Mouse (Mus musculus) kidney, postnatal 0 days (tissue): ENCODE results near the gene Smyd2. TPM values are rescaled to one million over a fixed set of nuclear protein-coding genes. Genes with fewer than 3 reads are reported as not detected.

Source experiments
- ATAC-seq: fragments of 200-750 bp; cut with Nextera tagmentation; replicated peaks from 2 replicates; pipeline ENCODE4 v1.8.0; 2017; ENCODE audit warnings: low read depth, moderate number of reproducible peaks, moderate TSS enrichment, moderate library complexity; ENCODE audit not compliant: low FRiP score
- DNase-seq: peaks from one replicate; pipeline ENCODE4 v3.0.0-alpha.2; 2016; ENCODE audit warnings: low spot score
- H3K27ac ChIP-seq: fragments of 300-500 bp; sonication (generic); 2 replicates; pipeline ENCODE4 v1.5.1; 2014; ENCODE audit warnings: mild to moderate bottlenecking
- H3K27me3 ChIP-seq: fragments of 300-500 bp; sonication (generic); 2 replicates; pipeline ENCODE4 v1.6.1; 2014; ENCODE audit warnings: low read length, mixed read lengths; ENCODE audit not compliant: insufficient read depth
- H3K36me3 ChIP-seq: fragments of 300-500 bp; sonication (generic); 2 replicates; pipeline ENCODE4 v1.6.1; 2014; ENCODE audit warnings: low read length, mixed read lengths; ENCODE audit not compliant: insufficient read depth
- H3K4me1 ChIP-seq: fragments of 300-500 bp; sonication (generic); replicated peaks from 2 replicates; pipeline ENCODE4 v1.6.1; 2014; ENCODE audit warnings: antibody characterized with exemption, low read length, mixed read lengths; ENCODE audit not compliant: insufficient read depth
- H3K4me2 ChIP-seq: fragments of 300-500 bp; sonication (generic); 2 replicates; pipeline ENCODE4 v1.6.1; 2014; ENCODE audit warnings: mild to moderate bottlenecking, low read length, moderate library complexity, mixed read lengths
- H3K4me3 ChIP-seq: fragments of 300-500 bp; sonication (generic); replicated peaks from 2 replicates; pipeline ENCODE4 v1.5.1; 2014; ENCODE audit warnings: low read depth, low read length
- H3K9ac ChIP-seq: fragments of 300-500 bp; sonication (generic); 2 replicates; pipeline ENCODE4 v1.6.1; 2014; ENCODE audit warnings: low read depth, low read length
- H3K9me3 ChIP-seq: fragments of 300-500 bp; sonication (generic); replicated peaks from 2 replicates; pipeline ENCODE4 v1.6.1; 2016; ENCODE audit warnings: low read length, inconsistent platforms, mixed read lengths
- CTCF ChIP-seq: IDR thresholded peaks from 2 replicates; pipeline ENCODE4 v1.5.1; 2016; ENCODE audit warnings: antibody characterized with exemption, low read depth, mild to moderate bottlenecking, moderate library complexity
- WGBS: fragments of 180-500 bp; shearing (Covaris S2); extraction: QIAGEN DNeasy Blood & Tissue Kit; methylation state at CpG from one replicate; pipeline ENCODE4 v1.1.7; 2014; 5-methylcytosine and 5-hydroxymethylcytosine counted together
- polyA plus RNA-seq: library from polyadenylated mRNA; unstranded; fragments of >200 nt; fragmentation: Nextera tagmentation; extraction: Ambion mirVana; gene quantifications from 2 replicates; pipeline ENCODE4 v1.2.1, GENCODE M21; 2015

Smyd2 gene
- 70.4 and 72.1 TPM in 2 replicates for polyA plus RNA-seq

DNA sequence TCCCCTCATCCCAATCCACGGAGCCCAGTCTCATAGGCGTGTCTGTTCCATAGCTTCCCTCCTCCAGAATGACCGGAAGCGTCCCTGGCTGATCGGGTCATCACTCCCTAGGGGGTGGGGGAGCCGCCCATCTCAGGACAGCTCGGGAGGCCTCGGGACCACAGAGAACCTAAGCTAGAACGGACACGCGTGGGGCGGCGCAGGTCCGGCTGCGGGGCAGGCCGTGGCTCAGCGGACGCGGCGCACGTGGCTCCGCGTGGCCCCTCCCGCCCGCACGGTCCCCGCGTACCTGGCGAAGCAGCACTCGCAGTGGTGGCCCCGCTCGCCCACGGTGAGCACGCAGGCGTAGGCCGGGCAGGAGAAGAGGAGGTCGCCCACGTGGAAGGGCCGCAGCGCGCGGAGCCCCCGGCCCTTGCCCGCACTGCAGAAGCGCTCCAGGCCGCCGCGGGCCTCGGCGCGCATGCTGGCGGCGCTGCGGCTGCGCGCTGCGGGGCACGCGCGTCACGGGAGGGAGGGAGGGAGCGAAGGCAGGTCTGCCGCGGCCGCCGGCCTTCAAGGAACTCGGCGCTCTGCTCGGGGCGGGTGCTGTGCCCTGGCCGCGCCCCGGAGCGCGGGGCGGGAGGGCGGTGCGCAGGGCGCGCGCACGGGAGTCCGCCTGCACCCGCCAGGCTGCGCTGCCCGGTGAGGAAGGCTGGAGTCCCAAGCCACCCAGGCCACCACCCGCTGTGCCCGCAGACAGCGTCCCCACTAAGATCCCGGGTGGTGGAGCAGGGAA lies at the start of gene Smyd2:
Gene Smyd2, minus strand, starts transcription at position 546 of the 775 bp plus-strand sequence.
- H3K36me3 ChIP-seq, result no peaks in the 10 kb centered on the region
- peak within 1 kb of the TSS; percentile 75 for H3K9ac ChIP-seq
- H3K4me3 ChIP-seq, result peak within 1 kb of the TSS; percentile 73
- peak; percentile 90 for ATAC-seq
- H3K27ac ChIP-seq, result peak within 1 kb of the TSS; percentile 58
- peak; percentile 83 for DNase-seq
- no peaks in the 10 kb centered on the region for H3K9me3 ChIP-seq
- WGBS, result under 1% methylated on average over 68 of the region's 90 CpGs
- H3K4me1 ChIP-seq, result 0 out of 2 replicates have a peak, but pooled peaks cover 11% of the 10 kb centered on the region
- H3K4me2 ChIP-seq, result peak within 1 kb of the TSS; percentile 88
- no peaks in the 10 kb centered on the region for H3K27me3 ChIP-seq
- no peak; the same call in 1 of the 2 replicates for TF ChIP-seq CTCF

DNA sequence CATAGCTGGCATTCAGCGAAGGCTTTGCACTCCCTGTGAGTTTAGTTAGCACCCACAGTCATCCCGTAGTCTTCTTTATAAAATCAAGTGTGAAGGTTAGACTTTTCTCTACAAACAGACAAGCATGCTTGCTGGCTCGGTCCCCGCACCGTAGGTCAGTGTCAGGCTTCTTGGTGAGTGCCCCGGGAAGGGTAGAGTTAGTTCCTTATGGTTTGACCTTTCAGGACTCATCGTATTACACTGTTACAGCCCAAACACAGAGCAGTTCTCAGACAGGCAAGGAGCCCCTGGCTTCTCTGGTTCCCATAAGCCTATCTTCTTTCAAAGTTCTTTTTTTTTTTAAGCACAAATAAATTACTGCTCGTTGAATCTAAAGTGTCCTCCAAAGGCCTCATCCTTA lies 48.2 kb upstream of the Smyd2 start:
- no peaks in the 10 kb centered on the region for H3K27me3 ChIP-seq
- no peaks in the 10 kb centered on the region for H3K9me3 ChIP-seq
- no peak overlapping the region for H3K9ac ChIP-seq
- H3K4me3 ChIP-seq, result no peak overlapping the region
- H3K4me2 ChIP-seq, result no peak overlapping the region
- 38% methylated on average over 8 of the region's 8 CpGs for WGBS
- H3K27ac ChIP-seq, result no peak overlapping the region
- no peaks in the 10 kb centered on the region; the same call in 1 of the 2 replicates for H3K4me1 ChIP-seq
- H3K36me3 ChIP-seq, result no peaks in the 10 kb centered on the region
- ATAC-seq, result no peak
- peak; percentile 51 for DNase-seq
- no peak for TF ChIP-seq CTCF

DNA sequence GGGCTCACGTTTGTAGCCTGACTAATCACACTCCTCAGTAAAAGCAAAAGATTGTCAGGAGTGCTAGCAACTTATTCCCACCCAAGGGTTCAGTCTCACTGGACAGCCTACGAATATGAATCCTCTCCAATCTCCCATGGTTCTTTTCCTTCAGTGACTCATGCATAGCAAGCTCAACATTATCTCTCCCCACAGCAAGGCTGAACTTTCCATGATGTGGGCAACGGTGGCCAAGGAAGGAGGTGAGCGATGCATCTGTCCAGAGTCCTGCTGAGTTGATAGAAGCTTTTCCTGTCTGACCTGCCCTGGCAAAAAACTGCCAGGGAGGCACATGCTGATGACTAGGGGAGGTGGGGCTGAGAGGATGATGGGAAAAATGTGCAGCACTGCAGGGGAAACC lies 45.9 kb upstream of the Smyd2 start:
- WGBS, result 72% methylated on average over 4 of the region's 4 CpGs

DNA sequence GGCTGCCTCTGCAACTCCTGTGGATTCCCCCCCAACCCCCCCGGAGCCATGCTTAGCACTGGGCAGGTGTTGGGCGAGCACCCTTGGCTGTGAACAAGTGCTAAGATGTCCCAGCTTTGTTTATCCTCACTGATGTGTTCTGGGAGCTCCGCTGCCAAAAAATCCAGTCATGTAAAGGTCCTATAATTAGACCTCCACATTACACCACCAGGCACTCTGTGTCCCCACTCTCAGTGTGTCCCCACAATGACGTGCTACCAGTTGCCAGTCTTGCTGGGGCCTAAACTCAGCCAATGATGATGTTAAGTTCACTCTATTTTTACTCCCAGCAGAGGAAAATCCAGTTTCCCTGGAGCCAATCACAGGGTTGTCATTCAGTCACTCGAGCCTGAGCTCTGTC lies 38.3 kb upstream of the Smyd2 start:
- H3K27me3 ChIP-seq, result no peaks in the 10 kb centered on the region
- no peak overlapping the region for H3K4me3 ChIP-seq
- no peaks in the 10 kb centered on the region for H3K36me3 ChIP-seq
- DNase-seq, result no peak
- no peaks in the 10 kb centered on the region for H3K4me1 ChIP-seq
- H3K4me2 ChIP-seq, result no peak overlapping the region
- no peak overlapping the region for H3K9ac ChIP-seq
- TF ChIP-seq CTCF, result no peak
- H3K27ac ChIP-seq, result no peak overlapping the region
- no peaks in the 10 kb centered on the region for H3K9me3 ChIP-seq
- ATAC-seq, result no peak
- 62% methylated on average over 5 of the region's 5 CpGs for WGBS

More for the DNA sequence above, 45.9 kb upstream of the Smyd2 start:
- Histone ChIP-seq H3K4me2 (no peak overlapping the region), H3K4me3 (no peak overlapping the region), H3K27me3 (no peaks in the 10 kb centered on the region), H3K9ac (no peak overlapping the region), H3K27ac (no peak overlapping the region), H3K36me3 (no peaks in the 10 kb centered on the region), H3K4me1 (no peaks in the 10 kb centered on the region; the same call in 1 of the 2 replicates), H3K9me3 (no peaks in the 10 kb centered on the region)
- DNase-seq (no peak), ATAC-seq (no peak)
- no peak for TF ChIP-seq CTCF

DNA sequence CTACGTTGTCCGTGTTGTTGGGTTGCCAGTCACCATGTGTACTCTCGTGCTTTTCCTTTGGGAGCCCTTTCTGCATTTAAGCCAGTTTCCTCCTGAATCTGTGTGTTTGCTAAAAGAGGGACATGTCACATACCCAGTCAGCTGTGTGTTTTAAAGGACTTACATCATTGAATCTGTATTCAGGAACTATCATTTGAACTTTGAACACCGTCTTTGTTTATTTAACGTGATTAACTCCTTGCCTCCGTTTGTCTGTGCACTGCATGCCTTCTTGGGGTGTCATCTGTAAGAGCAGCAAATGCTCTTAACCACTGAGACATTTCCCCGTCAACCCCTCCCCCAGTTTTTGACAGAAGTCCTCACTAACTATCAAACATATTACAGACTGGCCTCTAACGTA lies 37.6 kb upstream of the Smyd2 start:
- H3K4me1 ChIP-seq, result no peaks in the 10 kb centered on the region
- ATAC-seq, result no peak

DNA sequence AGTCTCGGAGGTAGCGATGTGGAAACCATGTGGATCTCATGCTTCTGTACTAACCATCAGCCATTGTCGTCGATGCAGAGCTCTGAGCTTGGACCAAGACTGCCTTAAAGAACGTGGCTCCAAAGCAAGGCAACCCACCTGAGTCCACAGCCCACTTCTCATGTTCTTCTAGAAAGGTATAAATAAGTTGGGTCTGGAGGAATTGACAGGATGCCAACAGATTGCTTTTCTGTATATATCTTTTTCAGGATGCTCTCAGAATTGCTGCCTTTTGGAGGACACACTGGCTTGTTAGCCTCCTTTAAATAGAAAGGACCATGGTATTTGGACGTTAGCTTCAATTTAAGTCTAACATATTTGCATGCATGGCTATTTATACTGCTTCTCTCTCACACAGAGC lies 29.7 kb upstream of the Smyd2 start:
- TF ChIP-seq CTCF, result no peak
- H3K36me3 ChIP-seq, result no peaks in the 10 kb centered on the region
- WGBS, result 77% methylated on average over 6 of the region's 6 CpGs
- no peaks in the 10 kb centered on the region for H3K4me1 ChIP-seq
- no peak overlapping the region for H3K27ac ChIP-seq
- no peaks in the 10 kb centered on the region for H3K27me3 ChIP-seq
- no peaks in the 10 kb centered on the region for H3K9me3 ChIP-seq
- ATAC-seq (no peak), DNase-seq (no peak)
- H3K9ac ChIP-seq, result no peak overlapping the region
- no peak overlapping the region for H3K4me3 ChIP-seq
- no peak overlapping the region for H3K4me2 ChIP-seq

More for the DNA sequence above, 37.6 kb upstream of the Smyd2 start:
- TF ChIP-seq CTCF, result no peak
- Histone ChIP-seq H3K27me3 (no peaks in the 10 kb centered on the region), H3K4me3 (no peak overlapping the region), H3K27ac (no peak overlapping the region), H3K9me3 (no peaks in the 10 kb centered on the region), H3K4me2 (no peak overlapping the region), H3K36me3 (no peaks in the 10 kb centered on the region), H3K9ac (no peak overlapping the region)
- WGBS, result 80% methylated on average over 8 of the region's 8 CpGs
- no peak for DNase-seq
